Comparison of ENCODE assay signal across 18 mouse cellular contexts in the genomic region with DNA sequence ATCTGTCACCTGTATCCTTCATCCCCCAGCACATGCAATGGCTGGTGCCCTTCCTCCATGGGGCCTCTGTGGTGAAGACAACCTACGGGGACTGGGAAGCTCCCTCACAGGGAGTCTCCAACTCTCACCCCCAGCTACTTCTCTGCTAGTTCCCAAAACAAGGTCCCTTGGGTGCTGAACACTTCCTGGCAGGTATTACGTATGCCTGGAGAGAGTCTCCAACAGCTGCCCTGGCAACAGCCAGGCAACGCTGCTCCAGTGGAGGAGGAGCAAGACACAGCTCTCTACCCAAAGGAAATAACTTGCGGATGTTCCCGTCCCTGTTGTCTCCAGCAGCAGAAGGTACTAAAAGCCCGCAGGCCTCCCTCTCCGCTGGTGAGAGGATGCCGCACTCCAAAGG.
A peak's percentile ranks its signal among the peaks of the same experiment; 100 is the strongest.
DNase-seq lines count a peak whose midpoint lies in the region; ATAC-seq lines count a peak whose summit lies in the region.
"Had no signal": no experiment of that assay in that cellular context is flagged by ENCODE, and none has a peak within 500 bp of the region (broad histone marks: within the 10 kb centered on the region; RNA-seq: fewer than 3 reads in every experiment).

No protein-coding gene starts in this region.

- H3K27me3 ChIP-seq in heart, embryonic 10.5 days (ENCODE audit: insufficient read depth, poor library complexity, severe bottlenecking) = no peaks in the 10 kb centered on the region
- no peaks in the 10 kb centered on the region for H3K27me3 ChIP-seq in heart, embryonic 12.5 days (replicated peaks)
- H3K27me3 ChIP-seq in kidney, embryonic 16.5 days (ENCODE audit: insufficient read depth, low read length) = no peaks in the 10 kb centered on the region
- H3K27me3 ChIP-seq: forebrain, embryonic 15.5 days; hindbrain, embryonic 13.5 days had no signal

- 0 out of 2 replicates have a peak, but pooled peaks cover 8% of the 10 kb centered on the region for H3K36me3 ChIP-seq in heart, embryonic 10.5 days
- no peaks in the 10 kb centered on the region for H3K36me3 ChIP-seq in heart, embryonic 12.5 days
- no peaks in the 10 kb centered on the region for H3K36me3 ChIP-seq in kidney, embryonic 16.5 days (ENCODE audit: insufficient read depth, low read length)
- H3K36me3 ChIP-seq: forebrain, embryonic 15.5 days had no signal

- H3K4me1 ChIP-seq in heart, embryonic 10.5 days = no peaks in the 10 kb centered on the region
- H3K4me1 ChIP-seq in heart, embryonic 12.5 days (replicated peaks) = no peaks in the 10 kb centered on the region
- no peaks in the 10 kb centered on the region for H3K4me1 ChIP-seq in kidney, embryonic 16.5 days (ENCODE audit: insufficient read depth, low read length)
- H3K4me1 ChIP-seq: forebrain, embryonic 15.5 days had no signal

- DNase-seq in heart, embryonic 10.5 days (ENCODE audit: low spot score) = peak; percentile 41
- DNase-seq in gastrocnemius, adult 18-20 months (ENCODE audit: low spot score) = peak; percentile 58
- DNase-seq in gastrocnemius, postnatal 10 days = peak; percentile 15
- DNase-seq in skeletal muscle tissue, adult 2 months (ENCODE audit: low read depth, low spot score) = peak; percentile 69
- DNase-seq in neural tube, embryonic 10.5 days (ENCODE audit: extremely low spot score, low spot score) = no peak
- DNase-seq: adrenal gland, postnatal 10 days; cerebellum, adult 11 months; cerebellum, adult 9-11 months; cerebellum, postnatal 36 days; heart, postnatal 36 days; kidney, adult 11 months; kidney, adult 9 months had no signal

- 80% methylated on average over 8 of the region's 8 CpGs for WGBS in heart, embryonic 10.5 days
- 77% methylated on average over 8 of the region's 8 CpGs for WGBS in heart, embryonic 12.5 days
- 83% methylated on average over 8 of the region's 8 CpGs for WGBS in kidney, embryonic 16.5 days

- no peak overlapping the region for H3K4me3 ChIP-seq in heart, embryonic 10.5 days
- no peak overlapping the region for H3K4me3 ChIP-seq in heart, embryonic 12.5 days
- no peak overlapping the region for H3K4me3 ChIP-seq in kidney, embryonic 16.5 days (ENCODE audit: low read length)
- H3K4me3 ChIP-seq: forebrain, embryonic 15.5 days; hindbrain, embryonic 13.5 days had no signal

- no peak for ATAC-seq in heart, embryonic 12.5 days (ENCODE audit: insufficient number of reproducible peaks, low FRiP score)
- ATAC-seq in kidney, embryonic 16.5 days (ENCODE audit: low FRiP score, low TSS enrichment) = no peak
- ATAC-seq: forebrain, embryonic 15.5 days; hindbrain, postnatal 0 days had no signal

- no peak overlapping the region for H3K27ac ChIP-seq in heart, embryonic 10.5 days
- no peak overlapping the region for H3K27ac ChIP-seq in heart, embryonic 12.5 days (ENCODE audit: poor library complexity, severe bottlenecking)
- no peak overlapping the region for H3K27ac ChIP-seq in kidney, embryonic 16.5 days (ENCODE audit: low read length)
- H3K27ac ChIP-seq: forebrain, embryonic 15.5 days; hindbrain, embryonic 13.5 days; hindbrain, postnatal 0 days had no signal

- no peaks in the 10 kb centered on the region for H3K9me3 ChIP-seq in heart, embryonic 10.5 days
- H3K9me3 ChIP-seq in heart, embryonic 12.5 days (replicated peaks) = no peaks in the 10 kb centered on the region
- H3K9me3 ChIP-seq in kidney, embryonic 16.5 days (ENCODE audit: low read length) = no peaks in the 10 kb centered on the region
- H3K9me3 ChIP-seq: forebrain, embryonic 15.5 days; hindbrain, embryonic 13.5 days had no signal

- H3K4me2 ChIP-seq in heart, embryonic 12.5 days = no peak overlapping the region
- no peak overlapping the region for H3K4me2 ChIP-seq in kidney, embryonic 16.5 days (replicated peaks; ENCODE audit: low read depth, low read length)
- H3K4me2 ChIP-seq: forebrain, embryonic 15.5 days; heart, embryonic 11.5 days; hindbrain, embryonic 13.5 days had no signal

- H3K9ac ChIP-seq in heart, embryonic 12.5 days = no peak overlapping the region
- H3K9ac ChIP-seq in kidney, embryonic 16.5 days (replicated peaks; ENCODE audit: low read length) = no peak overlapping the region
- H3K9ac ChIP-seq: forebrain, embryonic 15.5 days; hindbrain, embryonic 13.5 days had no signal
